Mouse (Mus musculus) monocyte, adult 5-6 weeks (primary cell): ENCODE results near the gene Bspry. TPM values are rescaled to one million over a fixed set of nuclear protein-coding genes. Genes with fewer than 3 reads are reported as not detected.

Source experiments
- ATAC-seq: fragments of 153-309, 156-312 bp; replicated peaks from 2 replicates; pipeline ENCODE4 v1.8.0; 2017; ENCODE audit warnings: mild to moderate bottlenecking; ENCODE audit not compliant: low TSS enrichment, insufficient number of reproducible peaks, severe bottlenecking, poor library complexity, low FRiP score
- total RNA-seq: library from RNA; stranded (forward); fragments of 200-1000, 200-491, 200-594 nt; gene quantifications from 3 replicates; pipeline ENCODE4 v1.2.3, GENCODE M21; 2017

Bspry gene
- total RNA-seq, 1 experiment from 2014 or later = 8.4 TPM

- ATAC-seq = no peak
These were observed 53.9 kb downstream of the Bspry start for GRCm38 (mm10) chr4:62533729-62534128.

DNA sequence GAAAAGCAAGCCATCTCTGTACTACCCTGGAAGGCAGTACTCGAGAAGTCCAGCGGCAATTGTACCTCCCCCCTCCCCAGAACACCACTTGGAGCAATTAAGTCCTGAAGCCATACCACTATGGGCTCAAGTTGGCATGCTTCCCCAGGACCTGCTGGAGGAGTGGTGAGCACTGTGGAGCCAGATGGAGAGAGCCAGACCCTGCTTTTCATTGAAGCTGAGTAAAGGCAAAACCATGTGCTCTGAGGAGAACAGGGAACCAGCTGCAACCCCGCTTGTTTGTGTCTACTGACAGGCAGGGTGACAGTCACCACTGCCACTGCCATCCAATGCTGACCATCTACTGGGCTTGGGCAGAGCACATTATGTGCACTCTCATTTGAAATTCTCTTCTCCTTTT, 61.9 kb downstream of the Bspry start:
- no peak for ATAC-seq

DNA sequence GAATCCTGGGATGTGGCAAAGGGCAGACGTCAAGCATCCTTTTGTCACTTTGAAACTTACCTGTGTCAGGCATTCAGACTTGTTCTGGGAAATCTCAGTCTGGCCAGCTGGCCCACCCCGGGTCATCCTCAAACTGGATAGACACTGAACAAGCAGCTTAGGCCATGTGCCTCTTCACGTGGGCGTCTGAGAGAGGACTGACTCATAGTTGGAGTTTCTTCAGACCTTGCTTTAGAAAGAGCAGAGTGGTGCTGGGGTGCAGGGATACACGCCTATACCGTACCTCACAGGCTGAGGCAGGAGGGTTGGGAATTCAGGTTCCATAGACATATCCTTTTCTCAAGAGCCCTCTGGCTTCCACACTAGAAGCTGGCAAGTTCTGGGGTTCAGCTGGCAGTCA, 63.9 kb downstream of the Bspry start:
- no peak for ATAC-seq

DNA sequence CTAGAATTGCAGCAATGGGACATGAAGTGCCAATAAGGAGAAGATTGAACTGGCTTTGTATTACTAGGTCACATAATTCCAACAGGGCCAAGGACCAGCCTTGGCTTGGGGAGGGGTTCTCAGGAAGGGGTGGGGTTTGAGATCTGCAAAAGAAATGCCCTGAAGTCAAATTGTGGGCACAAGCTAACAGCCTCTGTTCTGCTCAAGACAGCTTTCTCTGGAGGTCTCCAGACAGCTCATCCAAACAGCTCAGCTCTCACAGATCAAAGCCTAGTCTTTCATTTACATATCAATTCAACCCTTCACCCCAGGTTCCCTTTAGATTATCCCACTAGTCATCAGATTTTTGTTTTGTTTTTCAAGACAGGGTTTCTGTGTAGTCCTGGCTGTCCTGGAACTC, 64.9 kb downstream of the Bspry start:
- ATAC-seq = no peak

Other genes starting within 250 kb of the Bspry start
- gene Zfp37, start 249.0 kb upstream of the Bspry start, total RNA-seq = not detected in 3 replicates
- gene Slc31a2, start 217.5 kb upstream of the Bspry start, total RNA-seq = 20.9 to 21.7 TPM (median 21.4 TPM) in 3 replicates
- gene Fkbp15, start 119.5 kb upstream of the Bspry start, total RNA-seq = 94.1 to 128 TPM (median 123 TPM) in 3 replicates
- 10.2 to 14.9 TPM (median 13.8 TPM) in 3 replicates for gene Slc31a1, start 119.3 kb upstream of the Bspry start, total RNA-seq
- gene Cdc26, start 71.4 kb upstream of the Bspry start, total RNA-seq = 40.8 to 57.0 TPM (median 49.4 TPM) in 3 replicates
- 10.7 to 14.9 TPM (median 11.4 TPM) in 3 replicates for gene Prpf4, start 71.3 kb upstream of the Bspry start, total RNA-seq
- not detected in 3 replicates for gene Rnf183, start 44.8 kb upstream of the Bspry start, total RNA-seq
- not detected in 3 replicates for gene Wdr31, start 9.2 kb upstream of the Bspry start, total RNA-seq
- gene Hdhd3, start 23.4 kb downstream of the Bspry start, total RNA-seq = 0.57 to 2.3 TPM (median 0.97 TPM) in 3 replicates
- gene Alad, start 39.9 kb downstream of the Bspry start, total RNA-seq = 5.4 to 10.0 TPM (median 5.6 TPM) in 3 replicates
- 17.8 to 18.8 TPM (median 18.0 TPM) in 3 replicates for gene Pole3, start 45.0 kb downstream of the Bspry start, total RNA-seq
- 0.19 TPM in 1 of 3 replicates, not detected in the others for gene 4933430I17Rik, start 45.3 kb downstream of the Bspry start, total RNA-seq
- 74.1 to 183 TPM (median 86.7 TPM) in 3 replicates for gene Rgs3, start 79.8 kb downstream of the Bspry start, total RNA-seq